8 mouse cellular contexts compared by ENCODE assay signal in the genomic region with DNA sequence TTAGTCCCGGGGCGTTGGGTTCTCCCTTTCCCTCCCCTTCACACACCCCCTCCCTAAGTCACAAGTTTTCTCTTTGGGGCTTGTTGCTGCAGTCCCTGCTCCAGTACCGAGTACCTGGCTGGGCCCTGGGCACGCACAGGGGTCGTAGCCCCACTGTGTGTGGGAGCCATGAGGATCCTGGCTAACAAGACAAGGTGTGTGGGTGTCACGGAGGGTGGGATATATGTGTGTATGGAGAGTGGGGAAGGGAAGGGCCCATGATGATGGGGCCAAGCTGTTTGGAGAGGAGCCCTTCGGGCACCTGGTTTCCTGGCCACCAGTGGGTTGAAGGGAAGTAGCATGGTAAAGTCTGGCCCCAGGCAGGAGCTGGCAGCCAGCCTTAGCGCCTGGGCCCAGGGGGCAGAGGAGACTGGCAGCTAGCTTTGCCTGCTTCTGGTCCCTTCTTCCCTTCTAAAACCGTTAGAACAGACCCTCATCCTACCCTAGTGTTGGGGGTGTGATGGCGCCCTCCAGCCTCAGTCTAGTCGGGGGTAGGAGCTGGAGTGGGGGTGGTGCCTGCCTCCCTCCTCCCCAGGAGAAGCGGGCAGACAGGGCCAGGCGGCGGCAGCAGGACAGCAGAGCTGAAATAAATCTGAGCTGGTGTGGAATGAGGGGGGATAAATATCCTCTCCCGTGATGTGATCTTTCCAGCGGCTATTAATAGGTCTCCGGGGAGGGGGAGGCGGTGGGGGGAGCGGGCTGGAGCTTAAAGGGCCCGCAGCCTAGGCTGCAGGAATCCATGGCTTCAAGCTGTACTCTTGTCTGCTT. TPM values are rescaled to one million over a fixed set of nuclear protein-coding genes. Genes with fewer than 3 reads are reported as not detected.
DNase-seq lines count a peak whose midpoint lies in the region; ATAC-seq lines count a peak whose summit lies in the region.

No protein-coding gene starts in this region.

- ATAC-seq in forebrain, embryonic 13.5 days: peak; percentile 25
- peak; percentile 44 for ATAC-seq in hindbrain, embryonic 12.5 days (ENCODE audit: low FRiP score)
- no peak for ATAC-seq in liver, embryonic 13.5 days (ENCODE audit: low read depth)

- peaks cover 23% of the 10 kb centered on the region for H3K36me3 ChIP-seq in forebrain, embryonic 13.5 days (ENCODE audit: poor library complexity, severe bottlenecking)
- 0 out of 2 replicates have a peak, but pooled peaks cover 4% of the 10 kb centered on the region for H3K36me3 ChIP-seq in hindbrain, embryonic 12.5 days
- no peaks in the 10 kb centered on the region for H3K36me3 ChIP-seq in liver, embryonic 13.5 days

- H3K27me3 ChIP-seq in forebrain, embryonic 13.5 days: no peaks in the 10 kb centered on the region
- H3K27me3 ChIP-seq in hindbrain, embryonic 12.5 days: peaks cover 5% of the 10 kb centered on the region; the same call in 1 of the 2 replicates
- H3K27me3 ChIP-seq in liver, embryonic 13.5 days: peaks cover 38% of the 10 kb centered on the region

- peak overlapping the region; percentile 84 for H3K4me2 ChIP-seq in forebrain, embryonic 13.5 days
- peak overlapping the region; percentile 76 for H3K4me2 ChIP-seq in hindbrain, embryonic 12.5 days (replicated peaks)
- peak overlapping the region; percentile 67 for H3K4me2 ChIP-seq in liver, embryonic 13.5 days

- H3K27ac ChIP-seq in forebrain, embryonic 13.5 days: peak overlapping the region; percentile 95
- H3K27ac ChIP-seq in hindbrain, embryonic 12.5 days: peak overlapping the region; percentile 95
- H3K27ac ChIP-seq in liver, embryonic 13.5 days: peak overlapping the region; percentile 53

- peak; percentile 25 to 31 for DNase-seq in frontal cortex, postnatal 10 days (ENCODE audit: low spot score in 2 of 2)
- DNase-seq in frontal cortex, postnatal 14 days (ENCODE audit: low spot score in 2 of 2): no peak
- peak; percentile 61 for DNase-seq in adipocyte (ENCODE audit: low spot score)
- DNase-seq in liver, embryonic 13.5 days: no peak
- peak; percentile 90 for DNase-seq in skeletal muscle tissue, adult 2 months (ENCODE audit: low read depth, low spot score)
- no peak for DNase-seq in thymus, postnatal 14 days

- no peaks in the 10 kb centered on the region for H3K9me3 ChIP-seq in forebrain, embryonic 13.5 days (replicated peaks)
- no peaks in the 10 kb centered on the region for H3K9me3 ChIP-seq in hindbrain, embryonic 12.5 days (replicated peaks)
- H3K9me3 ChIP-seq in liver, embryonic 13.5 days (replicated peaks): no peaks in the 10 kb centered on the region

- WGBS in forebrain, embryonic 13.5 days: 3% methylated on average over 20 of the region's 20 CpGs
- 7% methylated on average over 19 of the region's 20 CpGs for WGBS in hindbrain, embryonic 12.5 days
- 36% methylated on average over 19 of the region's 20 CpGs for WGBS in liver, embryonic 13.5 days (ENCODE audit: insufficient replicate concordance)

- peak overlapping the region; percentile 43 for H3K4me3 ChIP-seq in forebrain, embryonic 13.5 days
- peak overlapping the region; percentile 38 for H3K4me3 ChIP-seq in hindbrain, embryonic 12.5 days
- H3K4me3 ChIP-seq in liver, embryonic 13.5 days (replicated peaks): peak overlapping the region; percentile 44

- peak overlapping the region; percentile 68 for H3K9ac ChIP-seq in forebrain, embryonic 13.5 days
- H3K9ac ChIP-seq in hindbrain, embryonic 12.5 days: peak overlapping the region; percentile 64
- H3K9ac ChIP-seq in liver, embryonic 13.5 days: peak overlapping the region; percentile 2; the same call in 1 of the 2 replicates

- H3K4me1 ChIP-seq in forebrain, embryonic 13.5 days: peaks cover 72% of the 10 kb centered on the region
- H3K4me1 ChIP-seq in hindbrain, embryonic 12.5 days: peaks cover 67% of the 10 kb centered on the region
- H3K4me1 ChIP-seq in liver, embryonic 13.5 days (replicated peaks): peaks cover 67% of the 10 kb centered on the region

RNA-seq across cellular contexts. Expression of gene Bcl9l, which starts 16.9 kb away (rescaled TPM):
- 8.6 and 9.1 TPM in 2 replicates for polyA plus RNA-seq in forebrain, embryonic 13.5 days (2015; fragmentation: Nextera tagmentation; extraction: Ambion mirVana)
- 12.3 and 15.5 TPM in 2 replicates for polyA plus RNA-seq in hindbrain, embryonic 12.5 days (2016; fragmentation: Nextera tagmentation; extraction: Ambion mirVana)
- 1.0 and 1.5 TPM in 2 replicates for polyA plus RNA-seq in liver, embryonic 13.5 days (2015; fragmentation: Nextera tagmentation; extraction: Ambion mirVana)

RNA-seq across cellular contexts. Expression of gene Upk2, which starts 44.8 kb away (rescaled TPM):
- polyA plus RNA-seq in forebrain, embryonic 13.5 days (2015; fragmentation: Nextera tagmentation; extraction: Ambion mirVana): not detected in 2 replicates
- polyA plus RNA-seq in hindbrain, embryonic 12.5 days (2016; fragmentation: Nextera tagmentation; extraction: Ambion mirVana): not detected in 2 replicates
- not detected in 2 replicates for polyA plus RNA-seq in liver, embryonic 13.5 days (2015; fragmentation: Nextera tagmentation; extraction: Ambion mirVana)

RNA-seq across cellular contexts. Expression of gene Foxr1, which starts 58.6 kb away (rescaled TPM):
- polyA plus RNA-seq in forebrain, embryonic 13.5 days (2015; fragmentation: Nextera tagmentation; extraction: Ambion mirVana): not detected in 2 replicates
- polyA plus RNA-seq in hindbrain, embryonic 12.5 days (2016; fragmentation: Nextera tagmentation; extraction: Ambion mirVana): not detected in 2 replicates
- not detected in 2 replicates for polyA plus RNA-seq in liver, embryonic 13.5 days (2015; fragmentation: Nextera tagmentation; extraction: Ambion mirVana)

Comparison
In these comparisons a context has a peak if more than half of its experiments do, and no peak if none do; other contexts are left out.
1. DNase-seq: peak in frontal cortex, postnatal 10 days (2 of 2), adipocyte (single experiment) and skeletal muscle tissue, adult 2 months (single experiment); none in frontal cortex, postnatal 14 days (0 of 2), liver, embryonic 13.5 days (single experiment) and thymus, postnatal 14 days (single experiment).
2. H3K9ac ChIP-seq: peak in every context shown above with its lines; median percentile 68 in forebrain, embryonic 13.5 days; 64 in hindbrain, embryonic 12.5 days; 2 in liver, embryonic 13.5 days.
3. Peak in every context shown above with its lines, with median percentiles within 50 percentile points of each other: H3K27ac ChIP-seq, H3K4me2 ChIP-seq and H3K4me3 ChIP-seq.